Mouse (Mus musculus) urinary bladder, adult 18-20 months (tissue): Measurements from ENCODE around the gene Olfr314.
"Not testable (repeated sequence)": the region's sequence is repeated elsewhere in the genome, so short reads cannot be mapped to it uniquely, and the experiment has no call there.

Source experiments
- DNase-seq, 2 experiments: peaks; one replicate each; pipeline ENCODE4 v3.0.0; 2022; ENCODE audit warnings: low spot score in 2 of 2, mixed read lengths in 2 of 2

Gene Olfr314

DNA sequence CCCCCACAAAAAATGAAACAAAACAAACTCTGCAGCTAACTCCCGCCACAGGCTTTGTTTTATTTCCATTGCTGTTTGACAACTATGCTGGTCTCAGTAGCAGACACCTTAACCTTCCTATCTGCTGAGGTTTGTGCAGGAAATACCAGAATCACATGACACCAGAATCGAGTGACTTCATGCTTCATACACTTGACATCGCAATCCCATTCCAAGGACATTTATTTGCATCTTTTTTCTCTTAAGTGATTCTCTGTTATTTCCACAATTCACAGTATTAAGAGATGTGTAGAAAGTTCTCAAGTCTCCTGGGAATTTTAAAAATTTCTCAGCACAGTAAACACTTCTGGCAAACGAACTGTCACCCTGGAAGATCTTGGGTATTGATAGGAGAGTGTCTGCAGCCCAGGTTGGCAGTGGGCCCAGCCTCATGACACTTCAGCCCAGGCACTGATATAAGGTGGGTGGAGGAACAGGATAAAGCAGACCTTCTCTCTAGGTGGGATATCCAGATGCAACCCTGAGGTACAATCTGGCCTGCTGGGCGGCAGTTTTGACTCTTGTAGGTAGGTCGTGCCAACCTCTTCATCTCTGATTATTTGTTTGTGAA, at the start of gene Olfr314:
TSS of gene Olfr314 (plus strand) at position 473 of the 610 bp plus-strand sequence.
- DNase-seq: no peak

GRCm38 (mm10) chr11:58733372-58733771, 49.4 kb upstream of the Olfr314 start:
- DNase-seq: no peak

- DNase-seq: no peak
Observed at GRCm38 (mm10) chr11:58738792-58739262, 43.9 kb upstream of the Olfr314 start, which contains the start of gene Olfr317. Olfr317 (minus strand) TSS chr11:58739212.

DNA sequence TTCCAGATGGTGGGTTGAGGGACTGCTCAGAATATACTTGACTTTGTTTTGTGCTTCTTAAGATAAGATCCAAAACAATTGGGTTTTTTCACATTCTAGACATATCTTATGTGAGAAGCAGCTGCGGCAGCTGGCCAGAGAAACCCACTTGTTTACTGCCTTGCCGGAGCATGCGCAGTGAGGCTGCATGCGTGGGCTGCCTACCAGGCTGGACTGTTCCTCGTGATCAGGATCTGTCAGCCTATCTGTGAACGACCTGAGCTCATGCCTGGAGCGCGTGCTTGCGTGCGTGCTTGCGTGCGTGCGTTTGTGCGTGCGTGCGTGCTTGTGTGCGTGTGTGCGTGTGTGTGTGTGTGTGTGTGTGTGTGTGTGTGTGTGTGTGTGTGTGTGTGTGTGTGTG, 31.7 kb upstream of the Olfr314 start:
- DNase-seq: not testable (repeated sequence)

- no peak for DNase-seq
Observed at GRCm38 (mm10) chr11:58752434-58752833, 30.3 kb upstream of the Olfr314 start, which contains the start of gene Olfr316. Olfr316 (plus strand) TSS chr11:58752734.

DNA sequence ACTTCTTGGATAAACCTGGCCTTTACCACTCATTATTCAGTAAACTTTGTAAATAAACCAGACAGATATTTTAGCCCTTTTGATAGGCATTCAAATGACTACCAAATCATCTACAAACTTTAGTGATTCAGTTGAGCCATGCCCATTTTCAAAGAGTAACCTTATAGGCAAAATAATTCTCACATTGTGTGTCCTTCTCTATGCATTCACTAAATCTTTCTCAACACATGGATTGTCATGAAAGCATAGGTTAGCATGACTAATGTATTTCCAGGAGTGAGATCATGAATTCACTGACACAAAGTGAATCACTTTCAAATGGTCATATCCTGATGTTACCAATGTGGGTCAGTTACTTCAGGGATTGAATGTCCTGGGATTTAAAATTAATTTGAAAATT, 9.9 kb upstream of the Olfr314 start, which contains the start of gene Olfr315:
TSS of gene Olfr315 (plus strand) at position 301 of the 400 bp plus-strand sequence.
- no peak for DNase-seq

DNA sequence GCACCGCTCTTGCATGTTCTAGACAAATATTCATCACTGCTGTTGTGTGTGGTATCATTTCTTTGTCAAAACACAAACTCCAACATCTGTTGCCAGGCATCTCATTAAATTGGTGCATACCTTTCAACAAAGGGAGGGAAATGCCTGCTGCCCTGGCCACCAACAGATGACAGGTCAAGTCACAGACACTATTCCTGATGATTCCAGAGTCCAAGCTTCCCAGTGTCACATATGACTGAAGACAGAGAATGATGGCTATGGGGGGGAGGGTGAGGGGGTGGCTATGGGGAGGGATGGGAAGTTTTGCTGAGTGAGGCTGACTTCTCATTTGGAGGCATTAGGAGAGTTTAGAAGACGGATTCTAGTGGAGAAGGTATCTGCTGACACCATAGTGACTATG, 1.4 kb downstream of the Olfr314 start:
- no peak for DNase-seq

- DNase-seq: no peak
Observed at GRCm38 (mm10) chr11:58787651-58788050, 4.9 kb downstream of the Olfr314 start.

- no peak for DNase-seq
Observed at GRCm38 (mm10) chr11:58788346-58788745, 5.6 kb downstream of the Olfr314 start.

DNA sequence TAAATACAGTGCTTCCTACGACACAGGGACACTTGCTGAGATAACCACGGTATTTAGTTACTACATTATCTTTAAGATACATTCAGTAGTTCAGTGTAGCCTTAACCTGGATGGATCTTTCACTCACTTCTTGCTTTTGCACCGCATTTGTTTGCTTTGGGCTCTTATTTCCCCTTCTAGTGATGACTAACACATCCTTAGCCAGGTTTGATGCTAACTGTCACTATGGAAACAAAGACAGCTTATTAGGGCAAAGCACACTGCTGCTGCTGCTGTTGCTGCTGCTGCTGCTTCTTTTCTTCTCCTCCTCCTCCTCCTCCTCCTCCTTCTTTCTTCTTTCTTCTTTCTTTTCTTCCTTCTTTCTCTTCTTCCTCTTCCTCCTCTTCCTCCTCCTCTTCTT, 6.8 kb downstream of the Olfr314 start:
- no peak for DNase-seq

- no peak for DNase-seq
Observed at GRCm38 (mm10) chr11:58790053-58790452, 7.3 kb downstream of the Olfr314 start.

- no peak for DNase-seq
Observed at GRCm38 (mm10) chr11:58790646-58791045, 7.9 kb downstream of the Olfr314 start.

- no peak for DNase-seq
Observed at GRCm38 (mm10) chr11:58795856-58796255, 13.1 kb downstream of the Olfr314 start.

GRCm38 (mm10) chr11:58796850-58797249, 14.1 kb downstream of the Olfr314 start:
- DNase-seq: no peak

GRCm38 (mm10) chr11:58799747-58800146, 17.0 kb downstream of the Olfr314 start:
- DNase-seq: no peak

GRCm38 (mm10) chr11:58801558-58802228, 18.9 kb downstream of the Olfr314 start, which contains the start of gene Fam183b:
Fam183b (minus strand) TSS chr11:58801960.
- DNase-seq: no peak

DNA sequence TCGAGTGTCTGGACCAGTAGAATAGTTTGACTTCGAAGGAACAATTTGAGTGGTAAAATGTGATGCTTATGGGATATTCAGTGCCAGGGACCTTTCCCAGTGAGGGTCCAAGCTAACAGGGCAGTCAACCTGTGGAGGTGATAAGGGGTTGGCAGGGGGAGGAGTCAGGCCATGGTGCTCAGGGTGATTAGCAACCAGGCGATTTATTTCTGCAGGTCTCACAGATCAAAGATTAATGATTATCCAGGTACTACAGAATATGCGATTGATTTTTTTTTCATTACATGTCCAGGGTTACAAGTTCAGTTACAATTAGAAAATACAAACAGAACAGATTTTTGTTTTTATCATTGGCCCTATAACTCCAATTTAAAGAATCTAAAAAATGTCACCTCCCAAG, 21.1 kb downstream of the Olfr314 start:
- no peak for DNase-seq

DNA sequence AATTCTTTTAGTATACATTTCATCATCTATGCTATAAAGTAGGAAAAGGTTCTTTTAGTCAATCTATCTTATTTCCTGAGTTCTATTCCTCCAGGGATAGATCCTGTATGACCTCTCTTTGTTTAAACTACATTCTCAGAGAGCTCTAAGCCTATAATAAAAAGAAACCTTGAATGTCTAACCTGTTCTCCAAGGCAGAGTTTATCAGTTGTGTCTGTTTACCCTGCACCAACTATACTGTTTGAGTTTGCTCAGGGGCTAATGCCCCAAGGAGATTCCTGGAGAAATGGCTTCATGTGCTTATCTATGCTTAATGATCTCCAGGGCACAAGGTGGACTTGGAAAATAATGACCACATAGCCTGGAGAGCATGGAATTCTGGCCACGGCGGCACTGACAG, 21.6 kb downstream of the Olfr314 start:
- DNase-seq: no peak

DNA sequence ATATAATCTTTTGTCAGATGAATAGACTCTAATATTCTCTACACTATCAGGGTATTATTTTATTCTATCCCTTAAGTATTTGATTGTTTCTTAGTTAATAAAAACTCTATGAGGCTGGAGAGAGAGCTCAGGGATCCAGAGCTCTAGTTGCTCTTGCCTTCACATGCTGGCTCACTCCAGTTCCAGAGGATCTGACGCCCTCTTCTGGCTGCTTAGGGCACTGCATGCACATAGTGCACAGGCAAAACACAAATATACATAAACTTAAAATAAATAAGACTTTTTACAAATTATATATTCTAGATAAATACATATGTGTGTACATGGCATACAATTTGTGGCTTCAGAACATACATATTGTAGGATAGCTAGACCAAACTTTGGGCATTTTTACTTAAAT, 29.2 kb downstream of the Olfr314 start:
- DNase-seq: no peak

GRCm38 (mm10) chr11:58814700-58815099, 31.9 kb downstream of the Olfr314 start, which contains the start of gene Olfr313:
Olfr313 (plus strand) TSS chr11:58815000.
- not testable (repeated sequence) for DNase-seq

GRCm38 (mm10) chr11:58815676-58816075, 32.9 kb downstream of the Olfr314 start:
- DNase-seq: no peak

GRCm38 (mm10) chr11:58828937-58829336, 46.2 kb downstream of the Olfr314 start, which contains the start of gene Olfr312:
Olfr312 (plus strand) TSS chr11:58829237.
- not testable (repeated sequence) for DNase-seq

GRCm38 (mm10) chr11:58829764-58830163, 47.0 kb downstream of the Olfr314 start:
- DNase-seq: no peak
